ENCODE assay signal across 26 mouse cellular contexts in the genomic region with DNA sequence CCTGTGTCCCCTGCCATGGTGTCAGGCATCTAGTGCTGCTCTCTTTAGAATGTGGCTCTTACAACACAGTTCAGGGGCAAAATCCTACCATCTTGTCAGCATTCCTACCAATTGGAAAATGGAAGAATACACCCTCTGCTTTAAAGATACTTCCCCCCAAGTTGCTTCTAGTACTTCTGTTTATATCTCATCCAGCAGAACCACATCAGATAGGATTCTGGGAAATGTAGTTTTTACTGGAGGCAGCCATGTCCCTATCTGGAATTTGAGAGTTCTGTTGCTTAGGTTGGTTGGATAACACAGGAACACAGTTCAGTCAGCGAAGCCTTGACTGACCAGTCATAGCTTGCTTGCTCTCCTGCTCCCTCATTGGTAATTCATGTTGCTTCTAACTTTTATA.
A peak's percentile ranks its signal among the peaks of the same experiment; 100 is the strongest.
DNase-seq lines count a peak whose midpoint lies in the region; ATAC-seq and TF ChIP-seq lines count a peak whose summit lies in the region.
"Had no signal": no experiment of that assay in that cellular context is flagged by ENCODE, and none has a peak within 500 bp of the region (broad histone marks: within the 10 kb centered on the region; RNA-seq: fewer than 3 reads in every experiment).

No protein-coding gene starts in this region.

- H3K79me2 ChIP-seq in liver, adult 2 months (ENCODE audit: control insufficient read depth, insufficient read depth, low read length): no peaks in the 10 kb centered on the region
- no peaks in the 10 kb centered on the region for H3K79me2 ChIP-seq in CH12.LX (replicated peaks; ENCODE audit: control insufficient read depth, extremely low read depth, insufficient read depth, poor library complexity, severe bottlenecking)

- 85% methylated on average over 1 of the region's 1 CpGs for WGBS in forebrain, embryonic 14.5 days
- 74% methylated on average over 1 of the region's 1 CpGs for WGBS in forebrain, embryonic 13.5 days
- WGBS in liver, adult 2 months: 83% methylated on average over 1 of the region's 1 CpGs

- no peaks in the 10 kb centered on the region for H3K9me3 ChIP-seq in forebrain, embryonic 14.5 days (replicated peaks; ENCODE audit: control insufficient read depth, low read length)
- no peaks in the 10 kb centered on the region for H3K9me3 ChIP-seq in forebrain, embryonic 13.5 days (replicated peaks)
- H3K9me3 ChIP-seq in CH12.LX (replicated peaks; ENCODE audit: low read length): no peaks in the 10 kb centered on the region
- H3K9me3 ChIP-seq: heart, embryonic 13.5 days; hindbrain, embryonic 10.5 days; hindbrain, embryonic 15.5 days; liver, embryonic 13.5 days had no signal

- no peak for TF ChIP-seq CTCF in liver, adult 2 months (IDR thresholded peaks at IDR 0.05; ENCODE audit: low read depth, low read length)
- no peak for TF ChIP-seq CTCF in CH12.LX (conservative IDR thresholded peaks at IDR 0.05 in 1 of 2, IDR thresholded peaks at IDR 0.05 in 1 of 2; ENCODE audit: low read depth in 2 of 2, low read length in 2 of 2)

- TF ChIP-seq POLR2A in liver, adult 2 months (IDR thresholded peaks at IDR 0.05; ENCODE audit: extremely low read depth, insufficient read depth, low read length): no peak
- TF ChIP-seq POLR2A in CH12.LX (IDR thresholded peaks at IDR 0.05; ENCODE audit: low read depth, low read length): no peak

- H3K4me3 ChIP-seq in forebrain, embryonic 14.5 days (ENCODE audit: low read depth, low read length): no peak overlapping the region
- H3K4me3 ChIP-seq in forebrain, embryonic 13.5 days: no peak overlapping the region
- no peak overlapping the region for H3K4me3 ChIP-seq in liver, adult 2 months (ENCODE audit: insufficient read depth, low read depth, low read length)
- H3K4me3 ChIP-seq in CH12.LX (replicated peaks in 1 of 3; ENCODE audit: low read depth in 2 of 3, low read length in 2 of 3, poor library complexity in 1 of 3): no peak overlapping the region
- H3K4me3 ChIP-seq: heart, embryonic 13.5 days; hindbrain, embryonic 10.5 days; hindbrain, embryonic 15.5 days; liver, embryonic 13.5 days had no signal

- ATAC-seq in forebrain, embryonic 14.5 days: no peak
- ATAC-seq in forebrain, embryonic 13.5 days: no peak
- peak; percentile 60 for ATAC-seq in common myeloid progenitor, adult 5-6 weeks (replicated peaks; ENCODE audit: low read depth, poor library complexity, severe bottlenecking)
- ATAC-seq: forebrain, embryonic 16.5 days; inflammation-experienced regulatory T-cells, adult 6 months had no signal

- peak; percentile 30 for DNase-seq in forebrain, embryonic 14.5 days (ENCODE audit: low spot score)
- DNase-seq in liver, adult 2 months (ENCODE audit: extremely low read depth, low read depth, low spot score): peak; percentile 71
- no peak for DNase-seq in liver
- no peak for DNase-seq in CH12.LX (ENCODE audit: extremely low read depth)
- DNase-seq in right cerebral cortex, adult 2 months (ENCODE audit: low spot score in 2 of 2): no peak
- DNase-seq in adrenal gland, adult 2 months: no peak
- DNase-seq: adrenal gland, postnatal 36 days; cerebellum, adult 2 months; cerebellum, postnatal 14 days; gastrocnemius, postnatal 14 days; heart, postnatal 14 days; kidney, adult 2 months; kidney, postnatal 10 days; layer of hippocampus, adult 9-11 months; liver, embryonic 13.5 days; lung, postnatal 10 days; midbrain, embryonic 14.5 days; right cerebral cortex, postnatal 14 days; thymus, postnatal 4 days had no signal

- H3K36me3 ChIP-seq in forebrain, embryonic 14.5 days (ENCODE audit: control insufficient read depth, insufficient read depth, low read length): no peaks in the 10 kb centered on the region
- H3K36me3 ChIP-seq in forebrain, embryonic 13.5 days (ENCODE audit: poor library complexity, severe bottlenecking): no peaks in the 10 kb centered on the region
- H3K36me3 ChIP-seq in liver, adult 2 months (ENCODE audit: control insufficient read depth, insufficient read depth, low read length): no peaks in the 10 kb centered on the region
- no peaks in the 10 kb centered on the region for H3K36me3 ChIP-seq in CH12.LX (replicated peaks in 1 of 2; ENCODE audit: control insufficient read depth in 1 of 2, insufficient read depth in 1 of 2, low read length in 1 of 2)
- H3K36me3 ChIP-seq: heart, embryonic 13.5 days; hindbrain, embryonic 10.5 days; hindbrain, embryonic 15.5 days; liver, embryonic 13.5 days had no signal

- H3K4me1 ChIP-seq in forebrain, embryonic 14.5 days (ENCODE audit: control insufficient read depth, insufficient read depth, low read length): no peaks in the 10 kb centered on the region
- no peaks in the 10 kb centered on the region for H3K4me1 ChIP-seq in forebrain, embryonic 13.5 days
- peaks cover 9% of the 10 kb centered on the region for H3K4me1 ChIP-seq in liver, adult 2 months (ENCODE audit: control insufficient read depth, insufficient read depth, low read length)
- H3K4me1 ChIP-seq in CH12.LX (ENCODE audit: control insufficient read depth in 1 of 2, insufficient read depth in 2 of 2): 0 out of 4 replicates have a peak, but pooled peaks cover 0 to 2% of the 10 kb centered on the region in 2 experiments
- H3K4me1 ChIP-seq: hindbrain, embryonic 10.5 days; hindbrain, embryonic 15.5 days had no signal

- no peaks in the 10 kb centered on the region for H3K27me3 ChIP-seq in forebrain, embryonic 14.5 days (replicated peaks; ENCODE audit: control insufficient read depth, insufficient read depth, low read length)
- no peaks in the 10 kb centered on the region for H3K27me3 ChIP-seq in forebrain, embryonic 13.5 days
- no peaks in the 10 kb centered on the region for H3K27me3 ChIP-seq in liver, adult 2 months (ENCODE audit: control insufficient read depth, insufficient read depth, low read length)
- no peaks in the 10 kb centered on the region for H3K27me3 ChIP-seq in CH12.LX (replicated peaks)
- H3K27me3 ChIP-seq: heart, embryonic 13.5 days; hindbrain, embryonic 15.5 days; liver, embryonic 13.5 days had no signal

- no peak overlapping the region for H3K9ac ChIP-seq in forebrain, embryonic 14.5 days (ENCODE audit: low read length)
- no peak overlapping the region for H3K9ac ChIP-seq in forebrain, embryonic 13.5 days
- no peak overlapping the region for H3K9ac ChIP-seq in liver, adult 2 months (ENCODE audit: low read depth, low read length)
- no peak overlapping the region for H3K9ac ChIP-seq in CH12.LX (ENCODE audit: insufficient read depth, low read depth)
- H3K9ac ChIP-seq: heart, embryonic 13.5 days; hindbrain, embryonic 15.5 days; liver, embryonic 13.5 days had no signal

- no peak overlapping the region for H3K4me2 ChIP-seq in forebrain, embryonic 14.5 days (ENCODE audit: low read length)
- no peak overlapping the region for H3K4me2 ChIP-seq in forebrain, embryonic 13.5 days
- H3K4me2 ChIP-seq in CH12.LX (ENCODE audit: insufficient read depth, low read depth, poor library complexity, severe bottlenecking): no peak overlapping the region
- H3K4me2 ChIP-seq: heart, embryonic 13.5 days; hindbrain, embryonic 15.5 days; liver, embryonic 13.5 days had no signal

- dilution Hi-C loops in CH12.LX (cut with MboI; ENCODE audit: extremely low pct_ligation_motif_present, extremely low pct_unique_long_range_greater_than_20kb, low sequenced_read_pairs): no loop called here

- no peak overlapping the region for H3K27ac ChIP-seq in forebrain, embryonic 14.5 days (ENCODE audit: low read depth, low read length)
- H3K27ac ChIP-seq in forebrain, embryonic 13.5 days: no peak overlapping the region
- H3K27ac ChIP-seq in liver, adult 2 months (replicated peaks; ENCODE audit: insufficient read depth, low read depth, low read length): peak overlapping the region; percentile 42
- H3K27ac ChIP-seq in CH12.LX (ENCODE audit: insufficient read depth, low read depth): no peak overlapping the region
- H3K27ac ChIP-seq: heart, embryonic 13.5 days; hindbrain, embryonic 10.5 days; hindbrain, embryonic 15.5 days had no signal

- no peak for TF ChIP-seq RAD21 in CH12.LX (IDR thresholded peaks at IDR 0.05; ENCODE audit: low read depth, low read length)

- no peak for TF ChIP-seq EP300 in CH12.LX (IDR thresholded peaks at IDR 0.05; ENCODE audit: low read length)

- in situ Hi-C loops in CH12.LX (cut with MboI; ENCODE audit: low pct_ligation_motif_present, low pct_unique_long_range_greater_than_20kb, low sequenced_read_pairs): no loop called here

TF ChIP-seq in CH12.LX, 34 proteins besides CTCF, POLR2A, EP300 and RAD21:
- TF ChIP-seq MEF2A (IDR thresholded peaks at IDR 0.05; ENCODE audit: borderline replicate concordance, low read depth, low read length): no peak
- peak; percentile 71 for TF ChIP-seq HCFC1 (IDR thresholded peaks at IDR 0.05; ENCODE audit: low read depth, low read length)
TF ChIP-seq in CH12.LX: peak in this region for 1.

Comparison
In these comparisons a context has a peak if more than half of its experiments do, and no peak if none do; other contexts are left out.
1. DNase-seq: peak in forebrain, embryonic 14.5 days (single experiment) and liver, adult 2 months (single experiment); none in liver (single experiment), CH12.LX (single experiment), right cerebral cortex, adult 2 months (0 of 2) and adrenal gland, adult 2 months (single experiment).